Mouse (Mus musculus) CH12.LX (cell line): Measurements from ENCODE around the gene Triobp. TPM values are rescaled to one million over a fixed set of nuclear protein-coding genes. Genes with fewer than 3 reads are reported as not detected.

Experiments used
- DNase-seq: peaks from one replicate; pipeline ENCODE4 v3.0.0-alpha.2; 2013; ENCODE audit errors: extremely low read depth
- H3K27ac ChIP-seq: 2 replicates; pipeline ENCODE4 v1.5.1; 2012; ENCODE audit warnings: low read depth, mild to moderate bottlenecking, control low read depth, moderate library complexity; ENCODE audit not compliant: insufficient read depth
- H3K27me3 ChIP-seq: replicated peaks from 2 replicates; pipeline ENCODE3; 2012; ENCODE audit warnings: inconsistent platforms
- H3K36me3 ChIP-seq, 2 experiments: replicated peaks in 1 of 2; 2 replicates each; pipeline versions ENCODE3 to v1.6.1; 2012; ENCODE audit warnings: inconsistent platforms in 1 of 2, low read length in 1 of 2, mild to moderate bottlenecking in 1 of 2, mixed read lengths in 1 of 2, moderate library complexity in 1 of 2; ENCODE audit not compliant: control insufficient read depth in 1 of 2, insufficient read depth in 1 of 2
- H3K4me1 ChIP-seq, 2 experiments: 2 replicates each; pipeline ENCODE4 v1.6.1; 2012; ENCODE audit warnings: inconsistent platforms in 1 of 2, moderate library complexity in 1 of 2; ENCODE audit not compliant: insufficient read depth in 2 of 2, control insufficient read depth in 1 of 2
- H3K4me2 ChIP-seq: 2 replicates; pipeline ENCODE4 v1.6.1; 2012; ENCODE audit warnings: low read depth, mild to moderate bottlenecking, control low read depth; ENCODE audit not compliant: poor library complexity, insufficient read depth, severe bottlenecking
- H3K4me3 ChIP-seq, 3 experiments: fragments of 150-350 bp in 1 of 3; sonication (generic) in 1 of 3; replicated peaks in 1 of 3; 2 replicates each; pipeline versions ENCODE3 to v1.5.1; 2011 to 2012; ENCODE audit warnings: low read depth in 2 of 3, low read length in 2 of 3, mild to moderate bottlenecking in 2 of 3, moderate library complexity in 2 of 3, control low read depth in 1 of 3, improper control_type of control experiment in 1 of 3, inconsistent platforms in 1 of 3, mixed read lengths in 1 of 3; ENCODE audit not compliant: poor library complexity in 1 of 3
- H3K79me2 ChIP-seq: replicated peaks from 2 replicates; pipeline ENCODE4 v1.6.1; 2012; ENCODE audit warnings: mild to moderate bottlenecking, moderate library complexity; ENCODE audit not compliant: control insufficient read depth, poor library complexity, insufficient read depth, severe bottlenecking; ENCODE audit errors: extremely low read depth
- H3K9ac ChIP-seq: 2 replicates; pipeline ENCODE4 v1.6.1; 2012; ENCODE audit warnings: low read depth, mild to moderate bottlenecking, control low read depth, moderate library complexity; ENCODE audit not compliant: insufficient read depth
- H3K9me3 ChIP-seq: replicated peaks from 2 replicates; pipeline ENCODE3; 2012; ENCODE audit warnings: low read length, inconsistent platforms, mixed read lengths
- CHD1 ChIP-seq: IDR thresholded peaks from 2 replicates; pipeline ENCODE4 v1.6.1; 2012; ENCODE audit warnings: low read depth, low read length, improper control_type of control experiment, inconsistent platforms
- CTCF ChIP-seq, 2 experiments: IDR thresholded peaks in 1 of 2; conservative IDR thresholded peaks in 1 of 2; 2 replicates each; pipeline ENCODE4 v1.5.1; 2011 to 2012; ENCODE audit warnings: low read depth in 2 of 2, low read length in 2 of 2, improper control_type of control experiment in 1 of 2, inconsistent platforms in 1 of 2, mild to moderate bottlenecking in 1 of 2, moderate library complexity in 1 of 2
- ELF1 ChIP-seq: IDR thresholded peaks from 2 replicates; pipeline ENCODE4 v1.6.1; 2014; ENCODE audit warnings: low read depth, mild to moderate bottlenecking, inconsistent platforms, low read length, improper control_type of control experiment
- EP300 ChIP-seq: IDR thresholded peaks from 2 replicates; pipeline ENCODE4 v1.6.1; 2011; ENCODE audit warnings: low read length, improper control_type of control experiment
- HCFC1 ChIP-seq: IDR thresholded peaks from 2 replicates; pipeline ENCODE4 v1.6.1; 2012; ENCODE audit warnings: low read depth, mild to moderate bottlenecking, inconsistent platforms, low read length, improper control_type of control experiment
- IRF4 ChIP-seq: IDR thresholded peaks from 2 replicates; pipeline ENCODE4 v1.6.1; 2014; ENCODE audit warnings: low read depth, mild to moderate bottlenecking, inconsistent platforms, low read length, improper control_type of control experiment
- JUN ChIP-seq: IDR thresholded peaks from 2 replicates; pipeline ENCODE4 v1.6.1; 2011; ENCODE audit warnings: low read depth, mild to moderate bottlenecking, low read length, improper control_type of control experiment, moderate library complexity; ENCODE audit not compliant: insufficient read depth
- JUND ChIP-seq: conservative IDR thresholded peaks from 2 replicates; pipeline ENCODE4 v1.6.1; 2011; ENCODE audit warnings: low read depth, low read length, improper control_type of control experiment
- KAT2A ChIP-seq: IDR thresholded peaks from 2 replicates; pipeline ENCODE4 v1.6.1; 2012; ENCODE audit warnings: low read length, improper control_type of control experiment, inconsistent platforms; ENCODE audit not compliant: insufficient replicate concordance
- MAX ChIP-seq: IDR thresholded peaks from 2 replicates; pipeline ENCODE4 v1.6.1; 2011; ENCODE audit warnings: low read length, improper control_type of control experiment
- MAZ ChIP-seq: IDR thresholded peaks from 2 replicates; pipeline ENCODE4 v1.6.1; 2012; ENCODE audit warnings: low read depth, mild to moderate bottlenecking, inconsistent platforms, low read length, improper control_type of control experiment, moderate library complexity
- MEF2A ChIP-seq: IDR thresholded peaks from 2 replicates; pipeline ENCODE4 v1.6.1; 2014; ENCODE audit warnings: low read depth, mild to moderate bottlenecking, inconsistent platforms, low read length, improper control_type of control experiment, borderline replicate concordance
- MXI1 ChIP-seq: IDR thresholded peaks from 2 replicates; pipeline ENCODE4 v1.6.1; 2011; ENCODE audit warnings: mild to moderate bottlenecking, low read depth, low read length, improper control_type of control experiment
- MYC ChIP-seq: IDR thresholded peaks from 2 replicates; pipeline ENCODE4 v1.6.1; 2011; ENCODE audit warnings: low read depth, mild to moderate bottlenecking, improper control_type of control experiment, low read length
- NELFE ChIP-seq: IDR thresholded peaks from 2 replicates; pipeline ENCODE4 v1.6.1; 2011; ENCODE audit warnings: low read depth, low read length, improper control_type of control experiment
- NRF1 ChIP-seq: IDR thresholded peaks from 2 replicates; pipeline ENCODE4 v1.6.1; 2014; ENCODE audit warnings: low read depth, mild to moderate bottlenecking, inconsistent platforms, low read length, improper control_type of control experiment, moderate library complexity
- PAX5 ChIP-seq: IDR thresholded peaks from 2 replicates; pipeline ENCODE4 v1.6.1; 2012; ENCODE audit warnings: low read length, inconsistent platforms, mixed read lengths
- POLR2A ChIP-seq: IDR thresholded peaks from 2 replicates; pipeline ENCODE4 v1.6.1; 2011; ENCODE audit warnings: low read depth, mild to moderate bottlenecking, improper control_type of control experiment, low read length
- RAD21 ChIP-seq: IDR thresholded peaks from 2 replicates; pipeline ENCODE4 v1.6.1; 2011; ENCODE audit warnings: low read depth, mild to moderate bottlenecking, low read length, improper control_type of control experiment, moderate library complexity
- SIN3A ChIP-seq: IDR thresholded peaks from 2 replicates; pipeline ENCODE4 v1.6.1; 2012; ENCODE audit warnings: low read length, improper control_type of control experiment, inconsistent platforms
- SMC3 ChIP-seq: IDR thresholded peaks from 2 replicates; pipeline ENCODE4 v1.6.1; 2011; ENCODE audit warnings: low read depth, low read length, improper control_type of control experiment
- TCF12 ChIP-seq: IDR thresholded peaks from 2 replicates; pipeline ENCODE4 v1.6.1; 2014; ENCODE audit warnings: low read depth, mild to moderate bottlenecking, inconsistent platforms, low read length, improper control_type of control experiment
- UBTF ChIP-seq: IDR thresholded peaks from 2 replicates; pipeline ENCODE4 v1.6.1; 2012; ENCODE audit warnings: low read depth, mild to moderate bottlenecking, inconsistent platforms, low read length, improper control_type of control experiment, moderate library complexity
- ZC3H11A ChIP-seq: IDR thresholded peaks from 2 replicates; pipeline ENCODE4 v1.6.1; 2012; ENCODE audit warnings: low read depth, mild to moderate bottlenecking, inconsistent platforms, low read length, improper control_type of control experiment
- ZKSCAN1 ChIP-seq: IDR thresholded peaks from 2 replicates; pipeline ENCODE4 v1.6.1; 2012; ENCODE audit warnings: low read depth, inconsistent platforms, low read length, improper control_type of control experiment, borderline replicate concordance
- ZMIZ1 ChIP-seq: IDR thresholded peaks from 2 replicates; pipeline ENCODE4 v1.6.1; 2012; ENCODE audit warnings: low read depth, mild to moderate bottlenecking, inconsistent platforms, low read length, improper control_type of control experiment
- ZNF384 ChIP-seq: IDR thresholded peaks from 2 replicates; pipeline ENCODE4 v1.6.1; 2012; ENCODE audit warnings: low read depth, low read length, improper control_type of control experiment, inconsistent platforms
- dilution Hi-C: fragments of 300-500 bp; cut with MboI; formaldehyde crosslinking; loops from 2 replicates; pipeline ENCODE4 v1.14.3; 2020; ENCODE audit warnings: low sequenced_read_pairs; ENCODE audit not compliant: extremely low pct_unique_long_range_greater_than_20kb, extremely low pct_ligation_motif_present
- in situ Hi-C: fragments of 300-500 bp; cut with MboI; formaldehyde crosslinking; loops from 3 replicates; pipeline ENCODE4 v1.14.3; 2019; ENCODE audit warnings: low sequenced_read_pairs, low pct_ligation_motif_present, low pct_unique_long_range_greater_than_20kb, mixed read lengths
- polyA plus RNA-seq: library from polyadenylated mRNA; unstranded; fragments of >175 nt; gene quantifications from 2 replicates; pipeline ENCODE4 v1.2.1, GENCODE M21; 2012; ENCODE audit warnings: low read depth; ENCODE audit not compliant: insufficient read length
- total RNA-seq, 2 experiments: library from RNA; depleted of rRNA; stranded (reverse); fragments of 300-350 nt in 1 of 2; fragments of >200 nt in 1 of 2; gene quantifications; 2 replicates each; pipeline ENCODE4 v1.2.3; 2012 to 2014

Triobp gene
- total and polyA plus RNA-seq, 3 experiments, result 11.5 to 31.0 (median 25.5) TPM

GRCm38 (mm10) chr15:79037913-79038328, 90.4 kb downstream of the Triobp start (continued):
- no peak for TF ChIP-seq KAT2A
- no peak for TF ChIP-seq JUND
- no peak for TF ChIP-seq MAZ
- 0 out of 2 replicates have a peak, but pooled peaks have one; percentile 13 for TF ChIP-seq MEF2A
- TF ChIP-seq SMC3, result peak; percentile 83
- TF ChIP-seq, all 38 proteins: peak for 12

- no peak overlapping the region for H3K4me3 ChIP-seq
- in situ Hi-C loops, result loop anchor here (5.0 kb wide), 1 partner anchor 34 kb away; no protein-coding TSS in a partner anchor
- peaks cover 6% of the 10 kb centered on the region for H3K9me3 ChIP-seq
- no peak overlapping the region for H3K9ac ChIP-seq
- no peak for TF ChIP-seq NRF1
- TF ChIP-seq MAZ, result no peak
- no peak for TF ChIP-seq MXI1
- TF ChIP-seq CTCF (conservative IDR thresholded peaks at IDR 0.05 in 1 of 2, IDR thresholded peaks at IDR 0.05 in 1 of 2; ENCODE audit: low read depth in 2 of 2, low read length in 2 of 2), result no peak
- no peak for TF ChIP-seq RAD21
- TF ChIP-seq MYC, result no peak
- TF ChIP-seq HCFC1, result no peak
- no peak for TF ChIP-seq CHD1
- no peak for TF ChIP-seq ELF1
- TF ChIP-seq ZKSCAN1, result no peak
- TF ChIP-seq ZC3H11A, result no peak
- TF ChIP-seq SMC3, result no peak
- no peak for TF ChIP-seq EP300
- no peak for TF ChIP-seq PAX5
- TF ChIP-seq, all 38 proteins: peak for 0
- Histone ChIP-seq H3K36me3 (peaks cover 21 to 39% of the 10 kb centered on the region in 2 experiments), H3K27me3 (peaks cover 22% of the 10 kb centered on the region), H3K27ac (0 out of 2 replicates have a peak overlapping the region, but pooled peaks have one; percentile 18), H3K4me2 (no peak overlapping the region), H3K79me2 (no peaks in the 10 kb centered on the region), H3K4me1 (peaks cover 18 to 42% of the 10 kb centered on the region in 2 experiments)
- dilution Hi-C loops, result no loop called here
- no peak for DNase-seq
These were observed 90.8 kb downstream of the Triobp start for GRCm38 (mm10) chr15:79038331-79038730.

GRCm38 (mm10) chr15:79038853-79039252, 91.3 kb downstream of the Triobp start:
- H3K4me2 ChIP-seq, result no peak overlapping the region
- DNase-seq, result peak; percentile 92
- TF ChIP-seq NELFE (peak; percentile 76; the same call in 1 of the 2 replicates), POLR2A (peak; percentile 33; the same call in 1 of the 2 replicates), ZNF384 (peak; percentile 49), SIN3A (peak; percentile 74; the same call in 1 of the 2 replicates), MAZ (peak; percentile 65; the same call in 1 of the 2 replicates), TCF12 (peak; percentile 66), MAX (peak; percentile 74; the same call in 1 of the 2 replicates), PAX5 (no peak), ZMIZ1 (no peak), SMC3 (peak; percentile 91), IRF4 (peak; percentile 74; the same call in 1 of the 2 replicates), NRF1 (0 out of 2 replicates have a peak, but pooled peaks have one; percentile 35), RAD21 (peak; percentile 86), ZC3H11A (0 out of 2 replicates have a peak, but pooled peaks have one; percentile 46), HCFC1 (no peak; the same call in 1 of the 2 replicates), CTCF (conservative IDR thresholded peaks at IDR 0.05 in 1 of 2, IDR thresholded peaks at IDR 0.05 in 1 of 2; ENCODE audit: low read depth in 2 of 2, low read length in 2 of 2) (peak; percentile 71 to 100; a peak in 3 of 4 replicates), MXI1 (peak; percentile 56; the same call in 1 of the 2 replicates), JUN (no peak), UBTF (no peak), JUND (no peak), ELF1 (peak; percentile 48; the same call in 1 of the 2 replicates), MYC (peak; percentile 78; the same call in 1 of the 2 replicates)

More at GRCm38 (mm10) chr15:79038853-79039252, 91.3 kb downstream of the Triobp start:
- H3K27ac ChIP-seq, result no peak overlapping the region
- in situ Hi-C loops (loop anchor here (5.0 kb wide), 1 partner anchor 33 kb away; no protein-coding TSS in a partner anchor), dilution Hi-C loops (no loop called here)
- no peaks in the 10 kb centered on the region for H3K79me2 ChIP-seq
- no peak overlapping the region for H3K4me3 ChIP-seq
- H3K27me3 ChIP-seq, result peaks cover 20% of the 10 kb centered on the region
- H3K9me3 ChIP-seq, result peaks cover 6% of the 10 kb centered on the region
- peaks cover 24 to 44% of the 10 kb centered on the region in 2 experiments for H3K36me3 ChIP-seq
- no peak overlapping the region for H3K9ac ChIP-seq
- peaks cover 18 to 42% of the 10 kb centered on the region in 2 experiments for H3K4me1 ChIP-seq
